23 mouse cellular contexts compared by ENCODE assay signal in the genomic region with DNA sequence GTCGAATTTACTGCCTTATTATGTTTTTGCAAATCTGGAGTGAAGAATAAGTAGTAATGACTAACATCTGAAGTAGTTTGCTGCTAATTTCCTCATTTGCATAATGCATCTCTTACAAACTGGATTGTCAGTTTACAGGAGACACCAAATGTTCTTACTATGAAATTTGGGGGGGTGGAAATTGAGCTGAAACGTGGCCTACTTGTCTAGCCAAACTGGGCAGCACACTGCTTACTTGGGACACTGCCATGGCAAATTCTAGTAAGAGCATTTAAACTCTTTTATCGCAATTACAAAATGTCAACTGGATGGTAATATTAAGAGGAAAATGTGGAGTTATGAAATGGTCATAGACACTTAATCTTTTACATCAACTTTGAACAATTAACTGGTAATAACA. TPM values are rescaled to one million over a fixed set of nuclear protein-coding genes. Genes with fewer than 3 reads are reported as not detected.
"Had no signal": no experiment of that assay in that cellular context is flagged by ENCODE, and none has a peak within 500 bp of the region (broad histone marks: within the 10 kb centered on the region; RNA-seq: fewer than 3 reads in every experiment).

No protein-coding gene starts in this region.

- H3K27ac ChIP-seq: kidney, postnatal 0 days; left cerebral cortex, adult 2 months; liver, embryonic 13.5 days; midbrain, embryonic 12.5 days; midbrain, embryonic 15.5 days; neural tube, embryonic 12.5 days; neural tube, embryonic 15.5 days; stomach, embryonic 15.5 days had no signal

- H3K27me3 ChIP-seq: liver, embryonic 13.5 days; midbrain, embryonic 12.5 days; midbrain, embryonic 15.5 days; neural tube, embryonic 12.5 days; neural tube, embryonic 15.5 days; stomach, embryonic 15.5 days had no signal

- H3K9me3 ChIP-seq: liver, embryonic 13.5 days; midbrain, embryonic 12.5 days; midbrain, embryonic 15.5 days; neural tube, embryonic 12.5 days; neural tube, embryonic 15.5 days; stomach, embryonic 15.5 days had no signal

- H3K4me2 ChIP-seq: liver, embryonic 13.5 days; midbrain, embryonic 12.5 days; midbrain, embryonic 15.5 days; neural tube, embryonic 12.5 days; neural tube, embryonic 15.5 days; stomach, embryonic 15.5 days had no signal

- H3K9ac ChIP-seq: liver, embryonic 13.5 days; midbrain, embryonic 12.5 days; midbrain, embryonic 15.5 days; neural tube, embryonic 12.5 days; neural tube, embryonic 15.5 days; stomach, embryonic 15.5 days had no signal

- H3K4me1 ChIP-seq: liver, embryonic 13.5 days; midbrain, embryonic 12.5 days; midbrain, embryonic 15.5 days; neural tube, embryonic 12.5 days; neural tube, embryonic 15.5 days; stomach, embryonic 15.5 days had no signal

- H3K36me3 ChIP-seq: liver, embryonic 13.5 days; midbrain, embryonic 12.5 days; midbrain, embryonic 15.5 days; neural tube, embryonic 12.5 days; neural tube, embryonic 15.5 days; stomach, embryonic 15.5 days had no signal

- ATAC-seq: midbrain, embryonic 15.5 days had no signal

- DNase-seq: kidney, adult 18-20 months; kidney, adult 9 months; kidney, postnatal 25 days; layer of hippocampus, postnatal 36 days; liver, embryonic 13.5 days; lung, adult 2 months; lung, postnatal 14 days; lung, postnatal 4 days; right cerebral cortex, adult 18-20 months; right cerebral cortex, postnatal 14 days; spleen, adult 18-20 months; thymus, adult 18-20 months; thymus, postnatal 4 days had no signal

- H3K4me3 ChIP-seq: left cerebral cortex, adult 2 months; liver, embryonic 13.5 days; midbrain, embryonic 12.5 days; midbrain, embryonic 15.5 days; neural tube, embryonic 12.5 days; neural tube, embryonic 15.5 days; stomach, embryonic 15.5 days had no signal

RNA-seq across cellular contexts. Expression of gene Lrrtm3, which starts 56.4 kb away (rescaled TPM):
- total RNA-seq: liver, adult 2 months; megakaryocyte progenitor cell, adult 5-6 weeks had no signal
- polyA plus RNA-seq: liver, adult 2 months; liver, embryonic 16.5 days had no signal
